Mouse (Mus musculus): ENCODE results near the gene Catsper4. TPM values are rescaled to one million over a fixed set of nuclear protein-coding genes. Genes with fewer than 3 reads are reported as not detected.

The Catsper4 gene
- polyA plus RNA-seq, 1 experiment from 2014 or later, result not detected

GRCm38 (mm10) chr4:134258354-134258753 is 31.2 kb upstream of the Catsper4 start:
- no peaks in the 10 kb centered on the region for H3K36me3 ChIP-seq (ENCODE audit: control insufficient read depth, insufficient read depth, low read length)
- no peak overlapping the region for H3K27ac ChIP-seq (ENCODE audit: low read depth, low read length)
- H3K4me1 ChIP-seq (ENCODE audit: control insufficient read depth, insufficient read depth, low read length), result peaks cover 31% of the 10 kb centered on the region
- 55% methylated on average over 11 of the region's 11 CpGs for WGBS
- no peak overlapping the region for H3K9ac ChIP-seq (ENCODE audit: low read length)
- H3K4me3 ChIP-seq (ENCODE audit: low read depth, low read length), result no peak overlapping the region
- H3K4me2 ChIP-seq (ENCODE audit: low read depth), result no peak overlapping the region
- no peak for ATAC-seq (ENCODE audit: insufficient read depth, low FRiP score, low TSS enrichment)
- no peaks in the 10 kb centered on the region for H3K9me3 ChIP-seq (ENCODE audit: control insufficient read depth, low read length)
- 0 out of 2 replicates have a peak, but pooled peaks cover 3% of the 10 kb centered on the region for H3K27me3 ChIP-seq (ENCODE audit: control insufficient read depth, insufficient read depth, low read length)
- DNase-seq (ENCODE audit: low spot score), result no peak

- no peak overlapping the region; the same call in 1 of the 2 replicates for H3K9ac ChIP-seq (ENCODE audit: low read length)
- ATAC-seq (ENCODE audit: insufficient read depth, low FRiP score, low TSS enrichment) (no peak), DNase-seq (ENCODE audit: low spot score) (no peak)
- H3K9me3 ChIP-seq (ENCODE audit: control insufficient read depth, low read length), result no peaks in the 10 kb centered on the region
- no peaks in the 10 kb centered on the region for H3K36me3 ChIP-seq (ENCODE audit: control insufficient read depth, insufficient read depth, low read length)
- peak overlapping the region; percentile 63 for H3K27ac ChIP-seq (ENCODE audit: low read depth, low read length)
- H3K4me2 ChIP-seq (ENCODE audit: low read depth), result no peak overlapping the region
- no peak overlapping the region for H3K4me3 ChIP-seq (ENCODE audit: low read depth, low read length)
- 3% methylated on average over 11 of the region's 11 CpGs for WGBS
- H3K27me3 ChIP-seq (ENCODE audit: control insufficient read depth, insufficient read depth, low read length), result peaks cover 6% of the 10 kb centered on the region
- H3K4me1 ChIP-seq (ENCODE audit: control insufficient read depth, insufficient read depth, low read length), result peaks cover 39% of the 10 kb centered on the region
Observed at GRCm38 (mm10) chr4:134257198-134258009, 30.2 kb upstream of the Catsper4 start.

GRCm38 (mm10) chr4:134256407-134257197 is 29.4 kb upstream of the Catsper4 start:
- peak; percentile 42 for DNase-seq (ENCODE audit: low spot score)
- 3% methylated on average over 19 of the region's 19 CpGs for WGBS
- Histone ChIP-seq H3K4me2 (ENCODE audit: low read depth) (0 out of 2 replicates have a peak overlapping the region, but pooled peaks have one; percentile 19), H3K27ac (ENCODE audit: low read depth, low read length) (peak overlapping the region; percentile 55; the same call in 1 of the 2 replicates), H3K4me1 (ENCODE audit: control insufficient read depth, insufficient read depth, low read length) (peaks cover 47% of the 10 kb centered on the region), H3K9ac (ENCODE audit: low read length) (no peak overlapping the region; the same call in 1 of the 2 replicates), H3K27me3 (ENCODE audit: control insufficient read depth, insufficient read depth, low read length) (peaks cover 13% of the 10 kb centered on the region), H3K36me3 (ENCODE audit: control insufficient read depth, insufficient read depth, low read length) (no peaks in the 10 kb centered on the region), H3K9me3 (ENCODE audit: control insufficient read depth, low read length) (no peaks in the 10 kb centered on the region), H3K4me3 (ENCODE audit: low read depth, low read length) (no peak overlapping the region)
- no peak for ATAC-seq (ENCODE audit: insufficient read depth, low FRiP score, low TSS enrichment)

GRCm38 (mm10) chr4:134255854-134256253 is 28.7 kb upstream of the Catsper4 start:
- ATAC-seq (ENCODE audit: insufficient read depth, low FRiP score, low TSS enrichment) (no peak), DNase-seq (ENCODE audit: low spot score) (no peak)
- Histone ChIP-seq H3K4me1 (ENCODE audit: control insufficient read depth, insufficient read depth, low read length) (peaks cover 51% of the 10 kb centered on the region), H3K9me3 (ENCODE audit: control insufficient read depth, low read length) (no peaks in the 10 kb centered on the region), H3K4me3 (ENCODE audit: low read depth, low read length) (no peak overlapping the region), H3K36me3 (ENCODE audit: control insufficient read depth, insufficient read depth, low read length) (no peaks in the 10 kb centered on the region), H3K9ac (ENCODE audit: low read length) (no peak overlapping the region), H3K27ac (ENCODE audit: low read depth, low read length) (0 out of 2 replicates have a peak overlapping the region, but pooled peaks have one; percentile 20), H3K27me3 (ENCODE audit: control insufficient read depth, insufficient read depth, low read length) (peaks cover 20% of the 10 kb centered on the region), H3K4me2 (ENCODE audit: low read depth) (0 out of 2 replicates have a peak overlapping the region, but pooled peaks have one; percentile 19)
- 14% methylated on average over 4 of the region's 4 CpGs for WGBS

GRCm38 (mm10) chr4:134254835-134255234 is 27.7 kb upstream of the Catsper4 start:
- H3K4me1 ChIP-seq (ENCODE audit: control insufficient read depth, insufficient read depth, low read length), result peaks cover 51% of the 10 kb centered on the region
- 16% methylated on average over 3 of the region's 3 CpGs for WGBS
- no peak overlapping the region for H3K27ac ChIP-seq (ENCODE audit: low read depth, low read length)
- ATAC-seq (ENCODE audit: insufficient read depth, low FRiP score, low TSS enrichment) (no peak), DNase-seq (ENCODE audit: low spot score) (no peak)
- peaks cover 28% of the 10 kb centered on the region for H3K27me3 ChIP-seq (ENCODE audit: control insufficient read depth, insufficient read depth, low read length)
- H3K4me3 ChIP-seq (ENCODE audit: low read depth, low read length), result no peak overlapping the region
- H3K36me3 ChIP-seq (ENCODE audit: control insufficient read depth, insufficient read depth, low read length), result no peaks in the 10 kb centered on the region
- H3K9me3 ChIP-seq (ENCODE audit: control insufficient read depth, low read length), result no peaks in the 10 kb centered on the region
- no peak overlapping the region for H3K4me2 ChIP-seq (ENCODE audit: low read depth)
- H3K9ac ChIP-seq (ENCODE audit: low read length), result no peak overlapping the region

GRCm38 (mm10) chr4:134253722-134254324 is 26.6 kb upstream of the Catsper4 start, which contains the start of gene Grrp1:
Gene Grrp1 (minus strand): TSS chr4:134254106.
- ATAC-seq (ENCODE audit: insufficient read depth, low FRiP score, low TSS enrichment) (no peak), DNase-seq (ENCODE audit: low spot score) (peak; percentile 67)
- Histone ChIP-seq H3K4me2 (ENCODE audit: low read depth) (peak within 1 kb of the TSS; percentile 85), H3K27me3 (ENCODE audit: control insufficient read depth, insufficient read depth, low read length) (peaks cover 30% of the 10 kb centered on the region), H3K27ac (ENCODE audit: low read depth, low read length) (peak within 1 kb of the TSS; percentile 15; the same call in 1 of the 2 replicates), H3K9me3 (ENCODE audit: control insufficient read depth, low read length) (no peaks in the 10 kb centered on the region), H3K4me1 (ENCODE audit: control insufficient read depth, insufficient read depth, low read length) (peaks cover 54% of the 10 kb centered on the region), H3K4me3 (ENCODE audit: low read depth, low read length) (peak within 1 kb of the TSS; percentile 47), H3K36me3 (ENCODE audit: control insufficient read depth, insufficient read depth, low read length) (no peaks in the 10 kb centered on the region), H3K9ac (ENCODE audit: low read length) (peak within 1 kb of the TSS; percentile 42)
- under 1% methylated on average over 13 of the region's 13 CpGs for WGBS

- peaks cover 30% of the 10 kb centered on the region for H3K27me3 ChIP-seq (ENCODE audit: control insufficient read depth, insufficient read depth, low read length)
- DNase-seq (ENCODE audit: low spot score), result peak; percentile 52
- H3K4me2 ChIP-seq (ENCODE audit: low read depth), result peak overlapping the region; percentile 85
- no peaks in the 10 kb centered on the region for H3K9me3 ChIP-seq (ENCODE audit: control insufficient read depth, low read length)
- H3K4me1 ChIP-seq (ENCODE audit: control insufficient read depth, insufficient read depth, low read length), result peaks cover 54% of the 10 kb centered on the region
- peak overlapping the region; percentile 47 for H3K4me3 ChIP-seq (ENCODE audit: low read depth, low read length)
- under 1% methylated on average over 15 of the region's 15 CpGs for WGBS
- H3K9ac ChIP-seq (ENCODE audit: low read length), result peak overlapping the region; percentile 42
- H3K36me3 ChIP-seq (ENCODE audit: control insufficient read depth, insufficient read depth, low read length), result no peaks in the 10 kb centered on the region
- peak overlapping the region; percentile 24 for H3K27ac ChIP-seq (ENCODE audit: low read depth, low read length)
- no peak for ATAC-seq (ENCODE audit: insufficient read depth, low FRiP score, low TSS enrichment)
Observed at GRCm38 (mm10) chr4:134252911-134253721, 25.9 kb upstream of the Catsper4 start.
